Mouse (Mus musculus) C2C12 (cell line): ENCODE results near the gene Atp8a2.

ENCODE experiments used
- CEBPB ChIP-seq: IDR thresholded peaks from one replicate; pipeline ENCODE4 v1.6.1; 2011; ENCODE audit warnings: low read depth, mild to moderate bottlenecking, control low read depth, moderate library complexity
- CTCF ChIP-seq: IDR thresholded peaks from one replicate; pipeline ENCODE4 v1.5.1; 2011; ENCODE audit not compliant: control insufficient read depth, insufficient read depth, insufficient read length
- MAX ChIP-seq: IDR thresholded peaks from one replicate; pipeline ENCODE4 v1.6.1; 2011; ENCODE audit warnings: mild to moderate bottlenecking, control low read depth
- USF1 ChIP-seq: IDR thresholded peaks from one replicate; pipeline ENCODE4 v1.6.1; 2011; ENCODE audit warnings: low read depth, mild to moderate bottlenecking, control low read depth, moderate library complexity

GRCm38 (mm10) chr14:59783348-59784341, 413.3 kb downstream of the Atp8a2 start:
- no peak for TF ChIP-seq CTCF
- no peak for TF ChIP-seq USF1
- TF ChIP-seq MAX: no peak
- no peak for TF ChIP-seq CEBPB
